Mouse (Mus musculus): ENCODE data around the gene Pmepa1. TPM values are rescaled to one million over a fixed set of nuclear protein-coding genes. Genes with fewer than 3 reads are reported as not detected.

The Pmepa1 gene
- total RNA-seq (2021): 10 to 100 TPM; 54.8 to 55.5 TPM
- long read RNA-seq, experiment 1, full-length matches to known transcripts: 127 of 143 reads
- long read RNA-seq, experiment 1, partial matches to known transcripts: 0 of 143 reads
- long read RNA-seq, experiment 1, other reads (novel, unspliced or antisense): 16 of 143 reads
- long read RNA-seq, experiment 2, full-length matches to known transcripts: 50 of 66 reads
- long read RNA-seq, experiment 2, partial matches to known transcripts: 1 of 66 reads
- long read RNA-seq, experiment 2, other reads (novel, unspliced or antisense): 15 of 66 reads

DNA sequence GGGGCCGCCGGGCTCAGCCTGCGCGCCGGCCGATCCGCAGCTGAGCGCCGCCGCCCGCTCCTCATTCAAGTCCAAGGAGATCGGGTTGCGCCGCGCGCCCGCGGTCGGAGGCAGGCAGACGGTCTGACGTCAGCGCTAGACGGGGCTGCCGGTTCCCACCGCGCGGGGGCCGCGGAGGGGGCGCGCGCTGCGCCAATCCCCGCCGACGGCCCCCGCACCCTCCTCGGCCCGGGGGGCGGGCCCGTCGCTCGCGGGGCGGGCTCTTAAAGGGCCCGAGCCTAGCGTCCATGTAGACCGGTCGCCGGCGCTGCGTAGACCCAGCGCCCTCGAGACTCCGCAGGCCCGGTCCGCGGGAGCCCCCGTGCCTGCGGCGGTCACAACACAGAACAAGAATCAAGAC, at the start of gene Pmepa1:
Gene Pmepa1, minus strand, starts transcription at position 125 of the 400 bp plus-strand sequence.
- DNase-seq: peak; percentile 95 to 96

DNA sequence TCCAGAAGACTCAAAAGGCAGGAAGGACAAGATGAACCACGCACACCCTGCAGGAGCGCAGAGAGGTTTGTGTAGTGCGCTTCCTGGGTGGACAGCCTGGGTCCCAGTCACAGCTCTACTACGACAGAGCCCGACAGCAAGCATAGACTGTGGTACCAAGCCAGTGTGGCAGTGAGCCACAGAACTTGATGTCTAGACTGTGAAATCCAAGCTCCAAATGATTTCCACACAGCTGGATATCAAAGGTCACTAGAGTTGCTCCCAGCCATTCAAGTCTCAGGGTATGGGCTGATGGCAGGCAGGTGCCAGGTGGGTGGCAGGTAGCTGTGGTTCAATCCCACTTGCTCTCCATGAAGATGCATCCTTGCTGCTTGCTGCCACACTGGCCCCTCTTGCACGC, 45.4 kb upstream of the Pmepa1 start:
- peak; percentile 33 to 39 for DNase-seq

DNA sequence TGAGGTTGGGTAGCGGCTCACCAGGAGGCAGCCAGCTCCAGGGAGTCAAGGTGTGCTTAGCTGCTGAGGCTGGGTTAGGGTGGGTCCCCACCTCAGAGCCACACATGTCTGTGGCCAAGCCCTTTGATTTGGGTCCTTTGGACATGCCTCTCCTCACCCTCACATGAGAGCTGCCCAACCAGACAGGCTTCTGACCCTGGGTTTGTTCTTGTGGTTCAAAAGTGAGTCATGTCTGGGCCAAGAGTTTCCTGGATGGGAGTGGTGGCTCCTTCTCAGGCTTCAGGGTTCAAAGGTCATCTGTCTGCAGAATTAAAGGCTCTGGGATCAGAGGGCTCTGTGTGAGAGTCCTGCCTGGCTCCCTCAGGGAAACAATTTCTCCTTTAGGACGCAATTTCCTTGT, 44.9 kb upstream of the Pmepa1 start:
- peak in 1 of 2 experiments; percentile 32 for DNase-seq

DNA sequence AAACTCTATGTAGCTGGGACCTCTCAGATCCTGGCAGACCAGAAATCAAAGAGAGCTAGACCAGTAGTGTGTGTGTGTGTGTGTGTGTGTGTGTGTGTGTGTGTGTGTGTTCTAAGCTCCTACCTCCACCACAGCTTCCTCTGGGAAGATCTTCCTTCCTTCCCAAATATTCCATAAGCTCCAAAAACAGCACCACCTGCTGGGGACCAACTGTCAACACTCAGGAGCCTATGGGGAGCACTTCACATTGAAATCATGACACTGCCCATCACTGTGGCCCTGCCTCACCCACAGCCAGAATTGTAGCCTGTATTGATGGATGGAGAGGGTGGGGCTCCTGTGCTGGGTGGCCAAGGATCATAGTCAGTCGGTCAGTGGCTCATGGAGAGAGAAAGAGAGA, 38.0 kb upstream of the Pmepa1 start:
- DNase-seq: no peak

DNA sequence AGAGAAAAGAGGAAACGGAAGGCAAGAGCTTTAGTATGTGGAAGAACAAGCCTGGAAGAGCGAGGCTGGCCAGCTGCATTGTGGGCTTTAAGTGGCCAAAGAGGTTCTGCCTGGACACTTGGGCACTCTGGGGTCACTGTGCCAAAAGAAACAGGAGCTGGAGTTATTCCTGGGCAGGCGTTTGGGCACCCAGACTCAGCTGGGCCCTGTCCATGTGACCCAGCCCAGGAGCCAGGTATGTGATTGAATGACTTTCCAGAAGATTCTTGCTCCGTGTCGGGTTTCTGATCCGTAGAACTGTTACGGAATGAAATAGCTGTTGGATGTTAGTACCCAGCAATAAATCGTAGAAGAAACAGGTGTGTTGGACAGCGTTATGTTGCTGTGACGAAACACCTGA, 32.2 kb upstream of the Pmepa1 start:
- DNase-seq: no peak

DNA sequence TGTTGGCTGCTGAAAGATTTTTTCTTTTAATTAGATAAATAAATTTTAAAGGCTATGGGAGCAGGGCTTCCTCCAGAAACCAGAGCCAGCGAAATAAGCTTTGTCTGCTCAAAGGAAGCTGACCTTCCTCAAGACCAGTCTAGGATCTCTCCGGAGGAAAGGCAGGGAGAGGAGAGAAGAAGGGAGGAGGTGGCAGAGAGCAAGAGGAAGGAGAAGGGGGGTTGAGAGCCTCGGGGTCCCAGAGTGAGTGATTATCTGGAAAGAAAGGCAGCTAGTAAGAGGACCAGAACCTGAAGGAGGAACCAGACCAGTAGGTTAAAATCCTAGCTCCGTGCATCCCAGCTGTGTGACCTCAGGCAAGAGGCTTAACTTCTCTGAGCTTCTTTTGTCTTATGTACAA, 31.7 kb upstream of the Pmepa1 start:
- no peak for DNase-seq

DNA sequence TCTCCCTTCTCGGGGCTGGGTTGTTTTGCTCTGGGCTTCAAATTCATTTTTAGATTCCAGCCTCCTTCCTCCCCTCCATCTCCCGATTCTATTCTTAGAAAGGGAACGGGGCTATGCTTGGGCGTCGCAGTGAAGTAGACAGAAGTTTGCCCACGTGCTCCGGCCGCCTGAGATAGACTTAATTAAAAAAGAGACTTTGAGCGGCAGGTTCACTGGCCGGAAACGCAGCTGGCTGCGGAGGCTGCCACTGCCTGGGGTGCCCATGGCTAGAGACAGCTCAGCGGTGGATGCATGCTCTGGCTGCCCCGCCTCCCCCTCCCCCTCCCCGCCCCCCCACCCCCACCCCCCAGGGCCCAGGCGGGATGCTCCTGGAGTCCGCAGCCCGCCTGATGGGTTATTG, 31.2 kb upstream of the Pmepa1 start:
- peak in 1 of 2 experiments; percentile 40 for DNase-seq

DNA sequence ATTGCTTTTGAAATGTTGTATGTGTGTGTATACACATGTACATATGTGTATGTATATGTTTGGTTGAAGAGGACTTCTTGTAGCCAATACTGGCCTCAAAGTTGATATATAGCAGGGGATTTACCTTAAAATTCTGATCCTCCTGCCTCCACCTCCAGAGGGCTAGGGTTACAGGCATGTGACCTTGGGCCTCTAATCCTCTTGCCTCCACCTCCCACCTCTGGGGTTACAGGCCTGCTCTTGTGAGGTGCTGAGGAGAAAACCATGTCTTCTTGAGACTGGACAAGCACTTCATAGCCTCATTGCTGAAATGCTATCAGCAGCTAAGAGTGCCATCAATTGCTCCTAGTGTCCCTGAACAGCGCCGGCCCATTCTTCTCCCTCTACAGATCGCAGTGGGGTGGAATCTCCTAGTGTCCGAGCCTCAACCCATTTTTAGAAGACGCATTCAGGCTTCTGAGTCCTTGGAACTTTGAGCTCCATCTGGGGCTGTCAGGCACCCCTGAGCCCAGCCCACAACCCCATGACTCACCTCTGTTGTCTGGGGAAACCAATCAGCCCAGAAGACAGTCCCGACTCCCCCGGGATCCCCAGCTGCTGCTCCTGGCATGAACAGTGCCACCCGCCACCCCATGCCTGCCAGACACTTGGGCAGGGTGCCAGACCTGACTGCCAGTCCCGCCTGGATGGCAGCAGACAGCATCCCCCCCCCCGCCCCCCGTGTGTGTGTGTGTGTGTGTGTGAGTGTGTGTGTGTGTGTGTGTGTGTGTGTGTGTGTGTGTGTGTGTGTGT, 30.6 kb upstream of the Pmepa1 start:
- peak; percentile 90 to 91 for DNase-seq

DNA sequence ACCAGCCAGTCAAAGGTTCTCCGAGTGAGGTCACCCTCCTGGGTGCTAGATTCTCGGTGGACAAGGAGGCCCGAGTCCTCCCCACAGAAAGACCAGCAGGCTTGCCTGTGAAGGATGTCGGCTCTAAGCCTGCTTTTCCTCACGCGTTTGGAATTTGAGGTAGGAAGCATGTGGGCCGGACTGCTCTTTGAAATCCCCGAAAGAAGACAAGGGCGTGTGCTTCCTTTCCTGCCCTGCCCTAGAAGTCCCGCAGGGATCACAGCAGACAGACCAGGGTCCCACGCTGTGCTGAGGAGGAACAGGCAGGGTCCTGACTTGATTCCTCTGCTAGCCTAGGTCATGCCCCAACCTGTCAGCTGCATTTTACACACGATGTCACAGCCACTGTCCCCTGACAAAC, 28.7 kb upstream of the Pmepa1 start:
- no peak for DNase-seq

DNA sequence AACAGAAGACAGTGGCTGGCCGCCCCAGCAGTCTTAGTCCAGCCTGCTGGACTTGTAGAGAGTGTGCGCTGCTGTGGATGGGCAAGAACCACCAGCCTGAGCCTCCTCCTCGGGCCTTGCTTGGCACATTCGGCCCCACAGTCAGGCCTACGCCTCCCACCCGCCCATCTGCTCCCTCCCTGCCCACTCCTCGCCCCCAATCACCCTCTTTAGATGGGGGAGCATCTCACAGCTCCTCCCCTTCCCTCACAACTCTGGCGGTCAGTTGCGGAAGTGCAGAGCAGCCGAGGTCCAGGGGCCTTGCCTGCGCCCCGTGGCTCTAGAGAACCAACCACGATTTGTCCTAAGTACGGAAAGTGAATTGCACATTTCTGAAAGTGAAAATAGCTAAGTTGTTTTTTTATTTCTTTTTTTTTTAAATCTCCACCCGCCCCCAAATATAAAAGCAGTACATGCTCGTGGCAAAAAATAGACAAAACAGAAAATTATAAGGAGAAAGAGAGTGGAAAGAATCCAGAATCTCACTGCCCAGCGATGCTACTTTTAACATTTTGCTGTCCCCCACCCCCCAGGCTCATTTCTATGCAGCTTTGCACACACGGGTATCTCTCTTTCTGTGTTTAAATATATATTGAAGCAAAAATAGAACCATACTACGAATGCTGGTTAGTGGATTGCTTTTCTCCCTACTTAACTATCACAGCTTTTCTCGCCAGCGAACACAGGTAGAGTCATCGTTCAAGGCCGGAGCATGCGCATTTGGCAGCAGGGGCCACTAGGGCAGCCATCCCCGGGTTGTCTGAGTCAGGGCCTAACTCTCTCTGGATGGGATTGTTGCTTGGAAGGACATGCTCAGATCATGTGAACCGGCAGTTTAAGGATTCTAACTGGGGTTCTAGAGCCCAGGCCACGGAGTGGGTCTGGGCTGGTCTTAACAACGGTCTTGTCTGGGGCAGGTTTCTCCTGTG, 24.6 kb upstream of the Pmepa1 start:
- DNase-seq: peak; percentile 38 to 49

DNA sequence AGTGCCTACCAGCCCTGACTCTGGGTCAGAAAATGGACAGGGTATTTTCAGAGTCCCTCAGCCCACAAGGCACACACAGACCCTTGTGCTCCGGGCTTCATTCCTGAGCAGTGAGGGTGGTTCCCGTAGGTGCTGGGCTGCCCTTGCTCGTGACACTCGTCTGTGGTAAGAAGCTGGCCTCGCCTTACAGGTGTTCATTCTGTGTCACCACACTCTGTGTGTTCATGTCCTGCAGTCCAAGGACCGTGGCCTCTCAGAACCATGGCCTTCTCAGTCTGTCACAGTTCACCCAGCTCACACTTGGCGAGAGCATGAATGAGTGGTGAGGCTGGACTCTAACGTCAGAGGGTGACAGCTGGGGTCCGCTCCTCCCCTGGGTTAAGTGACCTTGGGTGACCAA, 20.1 kb upstream of the Pmepa1 start:
- DNase-seq: no peak

DNA sequence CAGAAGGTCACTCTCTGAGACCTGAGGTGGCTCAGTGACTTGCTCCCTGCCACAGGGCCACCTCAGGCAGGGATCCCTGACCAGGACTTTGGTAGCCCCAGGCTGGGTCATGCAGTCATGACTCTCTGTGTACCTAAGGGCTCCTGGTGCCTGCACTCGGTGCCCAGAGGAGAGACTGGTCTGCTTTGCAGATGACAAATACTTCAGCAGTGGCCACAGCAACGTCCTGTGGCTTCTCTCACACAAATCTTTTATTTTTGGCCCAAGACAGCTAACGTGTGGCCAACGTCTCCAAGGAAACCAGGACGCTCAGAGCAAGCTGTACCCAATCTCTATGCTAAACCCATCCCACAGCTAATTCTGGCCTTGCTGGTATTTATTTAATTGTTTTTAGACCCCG, 16.7 kb upstream of the Pmepa1 start:
- DNase-seq: peak in 1 of 2 experiments; percentile 33

DNA sequence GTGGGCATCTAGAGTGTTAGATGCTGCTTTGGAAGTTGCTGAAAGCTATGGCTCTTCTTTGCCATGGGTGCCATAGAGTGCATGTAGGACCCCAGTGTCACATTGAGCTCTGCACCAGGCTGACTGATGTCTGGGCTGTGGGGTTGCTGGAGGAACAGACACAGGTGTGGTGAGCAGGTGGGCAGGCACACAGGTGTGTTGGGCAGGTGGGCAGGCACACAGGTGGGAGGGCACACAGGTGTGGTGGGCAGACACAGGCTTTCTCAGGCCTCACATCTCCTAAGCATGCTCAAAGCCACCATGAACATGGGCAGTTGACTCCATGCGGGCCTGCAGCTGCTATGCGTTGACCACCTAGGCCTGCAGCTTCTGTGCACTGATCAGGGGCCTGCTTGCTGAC, 16.2 kb upstream of the Pmepa1 start:
- no peak for DNase-seq

DNA sequence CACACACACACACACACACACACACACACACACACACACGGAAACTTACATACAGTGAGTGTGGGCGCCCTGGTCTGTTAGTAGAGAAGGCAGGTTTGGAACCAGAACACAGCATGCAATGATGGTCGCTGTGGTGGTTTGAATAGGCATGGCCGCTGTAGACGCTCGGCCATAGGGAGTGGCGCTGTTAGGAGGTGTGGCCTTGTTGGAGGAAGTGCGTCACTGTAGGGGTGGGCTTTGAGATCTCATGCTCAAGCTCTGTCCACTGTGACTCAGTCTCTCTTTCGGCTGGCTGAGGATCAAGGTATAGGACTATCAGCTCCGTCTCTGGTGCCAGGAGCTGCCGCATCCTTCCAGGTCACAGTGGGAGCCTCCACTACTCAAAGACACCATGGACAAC, 14.6 kb upstream of the Pmepa1 start:
- DNase-seq: no peak

DNA sequence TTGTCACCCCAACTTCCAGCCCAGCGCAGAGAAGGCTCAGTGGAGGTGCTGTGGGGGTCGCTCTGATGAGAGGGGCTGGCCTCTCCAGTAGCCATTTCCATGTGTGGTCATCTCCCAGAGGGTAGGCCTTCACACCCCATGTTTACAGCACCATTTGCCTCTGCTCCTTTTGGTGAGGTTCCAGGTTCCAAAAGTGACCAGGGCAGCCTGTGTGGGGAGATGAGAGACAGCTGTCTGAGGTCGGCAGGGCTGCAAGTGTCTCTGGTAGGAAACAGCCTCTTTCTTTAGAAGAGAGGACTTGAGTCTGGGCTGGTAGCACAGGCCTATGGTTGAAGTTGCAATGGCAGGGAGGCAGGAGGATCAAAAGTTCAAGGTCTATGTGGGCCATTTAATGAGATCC, 13.6 kb upstream of the Pmepa1 start:
- DNase-seq: no peak

DNA sequence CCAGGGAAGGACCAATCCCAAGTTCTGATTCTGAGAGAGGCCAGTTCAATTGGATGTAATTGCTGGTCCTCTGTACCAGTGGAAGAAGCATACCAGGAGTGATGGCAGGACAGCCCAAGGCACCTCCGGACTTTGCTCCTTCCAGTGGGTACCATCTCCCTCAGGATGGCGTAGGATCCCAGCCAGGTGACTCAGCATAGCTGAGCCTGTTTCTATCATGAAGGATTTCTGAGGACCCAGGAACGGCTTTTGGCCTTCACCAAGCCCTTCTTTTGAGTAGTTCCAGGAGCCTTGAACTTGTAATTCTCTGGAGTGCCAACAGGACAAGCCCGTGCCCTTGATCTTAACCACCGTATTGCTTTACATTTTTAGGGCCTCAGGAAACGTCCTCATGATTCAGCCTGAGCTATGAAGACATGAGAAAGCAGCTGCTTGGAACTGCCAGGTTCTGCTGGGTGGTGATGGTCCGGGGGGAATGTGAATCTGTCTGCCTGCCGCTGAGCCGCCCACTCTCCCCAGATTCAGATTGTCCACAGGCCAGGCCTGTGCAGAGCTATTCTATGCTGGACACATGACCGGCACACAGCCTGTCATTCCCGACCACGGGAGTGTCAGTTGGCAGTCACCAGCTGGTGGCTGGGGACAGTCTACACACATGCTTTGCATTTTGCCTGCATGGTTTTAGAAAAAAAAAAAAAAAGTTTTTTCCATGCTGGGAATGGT, 9.6 kb upstream of the Pmepa1 start:
- peak; percentile 57 to 71 for DNase-seq

DNA sequence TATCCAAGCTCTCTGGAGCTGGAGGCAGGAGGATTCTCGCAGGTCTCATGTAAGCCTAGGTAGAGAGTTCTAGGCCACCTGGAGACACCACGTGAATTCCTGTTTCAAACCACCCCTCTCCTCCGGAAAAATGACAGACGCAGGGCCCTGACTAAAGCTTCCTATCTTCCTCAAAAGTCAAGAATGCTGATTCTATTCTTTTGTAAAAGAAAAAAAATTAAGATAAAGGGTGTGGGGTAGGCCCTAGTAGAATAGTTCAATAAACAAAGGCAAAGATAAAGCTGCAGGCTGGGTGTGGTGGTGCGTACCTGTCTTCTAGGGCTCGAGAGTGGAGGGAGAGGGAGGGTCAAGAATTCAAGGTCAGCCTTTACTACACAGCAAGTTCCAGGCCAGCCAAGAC, 8.4 kb upstream of the Pmepa1 start:
- DNase-seq: no peak

DNA sequence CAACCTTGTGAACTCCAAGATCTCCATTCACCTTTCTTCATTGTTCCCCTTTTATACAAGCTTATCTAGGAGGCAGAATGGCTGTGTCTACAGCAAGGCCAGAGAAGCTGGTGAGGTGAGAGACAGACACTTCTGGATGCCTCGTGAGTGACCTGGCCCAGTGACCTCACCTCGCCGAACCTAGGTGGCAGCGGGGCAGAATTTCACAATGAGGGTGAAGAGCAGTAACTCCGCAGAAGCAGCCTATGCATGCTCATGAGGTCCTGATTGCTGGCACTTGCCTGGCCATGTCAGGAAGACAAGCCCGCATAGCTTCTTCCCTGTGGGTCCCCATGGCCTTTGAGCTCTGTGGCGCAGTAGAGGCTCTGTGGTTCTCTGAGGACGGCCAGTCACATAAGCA, 5.9 kb upstream of the Pmepa1 start:
- no peak for DNase-seq

DNA sequence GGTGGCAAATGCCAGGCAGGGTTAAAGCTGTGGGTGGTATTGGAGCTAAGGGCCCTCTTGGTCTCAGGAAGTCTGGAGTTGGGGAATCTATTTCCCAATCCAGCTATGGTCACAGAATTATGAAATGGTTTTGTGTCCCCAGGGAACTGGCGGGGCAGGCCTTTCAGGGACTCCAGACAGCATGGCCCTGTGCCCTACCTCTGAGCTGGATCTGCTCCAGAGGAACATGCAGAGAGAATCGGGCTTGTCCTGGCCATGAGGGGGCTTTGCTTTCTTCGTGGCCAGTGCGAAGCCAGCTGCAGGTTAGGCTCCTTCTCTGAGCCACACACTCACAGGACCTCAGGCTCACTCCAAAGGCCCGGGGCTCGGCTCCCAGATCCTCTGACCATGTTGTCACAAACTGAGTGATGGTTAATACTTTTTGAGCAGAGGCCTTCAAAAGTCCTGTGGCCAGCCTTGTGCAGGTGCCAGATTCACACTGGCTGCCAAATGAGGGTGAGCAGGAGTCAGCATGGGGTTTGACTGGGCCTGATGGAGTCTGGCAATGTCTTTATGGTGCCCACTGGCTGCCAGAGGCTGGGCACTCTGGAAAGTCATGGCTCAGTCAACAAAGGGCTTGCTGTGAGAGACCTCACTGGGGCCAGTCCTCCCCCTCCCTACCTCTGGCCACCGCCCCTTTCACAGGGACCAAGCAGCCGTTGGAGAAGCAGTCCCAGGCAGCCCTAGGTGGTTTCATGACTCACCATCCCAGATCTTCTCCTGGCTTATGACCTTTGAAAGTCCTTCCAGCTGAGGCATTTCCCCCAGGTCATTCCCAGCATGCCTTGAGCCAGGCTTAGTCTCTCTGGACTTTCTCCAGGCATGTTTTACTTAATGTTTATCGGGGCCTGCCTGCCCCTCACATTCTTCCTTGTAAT, 4.9 kb upstream of the Pmepa1 start:
- peak; percentile 76 for DNase-seq

DNA sequence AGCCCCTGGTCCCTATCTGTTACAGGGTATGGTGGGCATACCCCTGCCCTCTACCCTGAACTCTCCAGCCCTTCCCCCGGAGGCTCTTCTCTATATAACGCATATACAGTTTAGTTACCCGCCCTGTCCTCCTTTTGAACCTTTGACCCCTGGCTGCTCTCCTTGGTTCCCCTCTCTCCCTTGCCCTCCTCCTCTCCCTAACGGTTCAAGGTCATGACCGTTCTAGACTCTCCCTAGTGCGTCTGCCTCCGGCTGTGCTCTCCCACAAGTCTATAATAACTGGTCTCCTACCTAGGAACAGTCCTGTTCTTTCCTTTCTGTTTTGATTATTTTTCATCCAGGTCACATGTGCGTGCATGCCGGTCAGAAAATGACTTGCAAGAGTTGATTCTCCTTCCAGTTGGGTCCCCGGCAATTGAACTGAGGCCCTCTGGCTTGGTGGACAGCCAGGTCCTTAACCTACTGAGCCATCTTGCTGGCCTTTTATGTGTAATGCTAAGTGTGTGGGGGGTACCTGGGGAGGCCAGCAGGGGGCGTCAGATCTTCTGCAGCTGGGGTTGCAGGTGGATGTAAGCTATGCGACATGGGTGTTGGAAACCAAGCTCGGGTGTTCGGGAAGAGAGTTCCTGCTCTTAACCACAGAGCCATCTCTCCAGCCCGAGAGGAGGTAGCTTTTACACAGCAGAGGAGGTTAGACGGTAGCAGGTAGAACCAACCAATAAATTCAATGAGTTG, 2.7 kb upstream of the Pmepa1 start:
- DNase-seq: no peak

Measured in adrenal gland, postnatal 36 days (tissue).